Mouse (Mus musculus) heart, postnatal 0 days (tissue): Measurements from ENCODE around the gene Dennd1a. TPM values are rescaled to one million over a fixed set of nuclear protein-coding genes. Genes with fewer than 3 reads are reported as not detected.

Source experiments
- ATAC-seq: fragments of 200-750 bp; cut with Nextera tagmentation; 2 replicates; pipeline ENCODE4 v1.8.0; 2017; ENCODE audit warnings: low read depth, moderate number of reproducible peaks, moderate library complexity; ENCODE audit not compliant: insufficient read depth
- DNase-seq: peaks from one replicate; pipeline ENCODE4 v3.0.0-alpha.2; 2016; ENCODE audit warnings: low spot score
- H3K27ac ChIP-seq: fragments of 300-500 bp; sonication (generic); 2 replicates; pipeline ENCODE4 v1.5.1; 2014; ENCODE audit warnings: low read depth, mild to moderate bottlenecking
- H3K27me3 ChIP-seq: fragments of 300-500 bp; sonication (generic); 2 replicates; pipeline ENCODE4 v1.6.1; 2014; ENCODE audit warnings: low read length, mixed read lengths; ENCODE audit not compliant: control insufficient read depth, insufficient read depth
- H3K36me3 ChIP-seq: fragments of 300-500 bp; sonication (generic); replicated peaks from 2 replicates; pipeline ENCODE4 v1.6.1; 2014; ENCODE audit warnings: low read length, mixed read lengths; ENCODE audit not compliant: control insufficient read depth, insufficient read depth
- H3K4me1 ChIP-seq: fragments of 300-500 bp; sonication (generic); 2 replicates; pipeline ENCODE4 v1.6.1; 2014; ENCODE audit warnings: antibody characterized with exemption; ENCODE audit not compliant: control insufficient read depth, insufficient read depth
- H3K4me2 ChIP-seq: fragments of 300-500 bp; sonication (generic); 2 replicates; pipeline ENCODE4 v1.6.1; 2014; ENCODE audit warnings: low read depth, mild to moderate bottlenecking, low read length, moderate library complexity
- H3K4me3 ChIP-seq: fragments of 300-500 bp; sonication (generic); 2 replicates; pipeline ENCODE4 v1.5.1; 2014; ENCODE audit warnings: low read depth, low read length
- H3K9ac ChIP-seq: fragments of 300-500 bp; sonication (generic); replicated peaks from 2 replicates; pipeline ENCODE4 v1.6.1; 2014; ENCODE audit warnings: low read depth, low read length, mixed read lengths
- H3K9me3 ChIP-seq: fragments of 300-500 bp; sonication (generic); replicated peaks from 2 replicates; pipeline ENCODE4 v1.6.1; 2016; ENCODE audit warnings: low read length; ENCODE audit not compliant: control insufficient read depth
- CTCF ChIP-seq: IDR thresholded peaks from 2 replicates; pipeline ENCODE4 v1.5.1; 2016; ENCODE audit warnings: antibody characterized with exemption, control low read depth, low read depth
- EP300 ChIP-seq: IDR thresholded peaks from 2 replicates; pipeline ENCODE4 v1.6.1; 2016; ENCODE audit warnings: antibody characterized with exemption, low read depth
- WGBS: fragments of 180-500 bp; shearing (Covaris S2); extraction: QIAGEN DNeasy Blood & Tissue Kit; methylation state at CpG from one replicate; pipeline ENCODE4 v1.1.7; 2014; 5-methylcytosine and 5-hydroxymethylcytosine counted together
- polyA plus RNA-seq: library from polyadenylated mRNA; unstranded; fragments of >200 nt; fragmentation: Nextera tagmentation; extraction: Ambion mirVana; gene quantifications from 2 replicates; pipeline ENCODE4 v1.2.1, GENCODE M21; 2015
- total RNA-seq: library from RNA; depleted of rRNA; stranded (reverse); fragments of >200 nt; gene quantifications from 2 replicates; pipeline ENCODE4 v1.2.3, GENCODE M21; 2014; ENCODE audit warnings: low replicate concordance

Gene Dennd1a
- total and polyA plus RNA-seq, 2 experiments from 2014 or later: 5.7 to 15.8 TPM

- no peak overlapping the region for H3K9ac ChIP-seq
- no peak for DNase-seq
- H3K36me3 ChIP-seq: no peaks in the 10 kb centered on the region
- H3K27ac ChIP-seq: no peak overlapping the region
- H3K9me3 ChIP-seq: no peaks in the 10 kb centered on the region
- no peak overlapping the region for H3K4me3 ChIP-seq
- H3K27me3 ChIP-seq: no peaks in the 10 kb centered on the region
- H3K4me2 ChIP-seq: no peak overlapping the region
- no peak for ATAC-seq
- no peaks in the 10 kb centered on the region for H3K4me1 ChIP-seq
- 84% methylated on average over 4 of the region's 4 CpGs for WGBS
- TF ChIP-seq EP300: no peak
- TF ChIP-seq CTCF: no peak
These were observed 8.7 kb upstream of the Dennd1a start for GRCm38 (mm10) chr2:38295939-38296338.

DNA sequence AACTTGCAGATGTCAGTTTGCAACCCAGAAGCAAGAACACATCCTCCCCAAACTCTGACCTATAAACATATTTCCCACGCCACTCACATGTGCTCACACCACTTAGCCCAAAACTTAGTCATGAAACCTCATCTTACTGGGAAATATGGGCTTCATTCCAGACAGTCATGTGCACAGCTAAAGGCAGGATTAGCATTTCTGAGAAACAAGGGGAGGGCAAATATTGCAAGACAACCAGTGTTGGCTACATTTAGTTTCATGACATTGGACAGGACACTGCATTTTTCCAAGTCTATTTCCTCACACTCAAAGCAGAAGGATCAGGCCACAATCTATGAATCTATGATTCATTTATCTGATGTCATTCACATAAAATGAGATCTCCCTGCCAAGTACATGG is 4.3 kb upstream of the Dennd1a start:
- WGBS: 74% methylated on average over 1 of the region's 1 CpGs
- Histone ChIP-seq H3K4me2 (no peak overlapping the region), H3K9ac (no peak overlapping the region), H3K4me3 (no peak overlapping the region), H3K4me1 (peaks cover 7% of the 10 kb centered on the region; the same call in 1 of the 2 replicates), H3K9me3 (no peaks in the 10 kb centered on the region), H3K27me3 (no peaks in the 10 kb centered on the region), H3K36me3 (no peaks in the 10 kb centered on the region), H3K27ac (no peak overlapping the region)
- DNase-seq (no peak), ATAC-seq (no peak)
- TF ChIP-seq CTCF: no peak
- no peak for TF ChIP-seq EP300

GRCm38 (mm10) chr2:38288226-38288625 is 1.0 kb upstream of the Dennd1a start:
- Histone ChIP-seq H3K4me1 (peaks cover 25% of the 10 kb centered on the region), H3K27me3 (no peaks in the 10 kb centered on the region), H3K36me3 (no peaks in the 10 kb centered on the region), H3K9me3 (no peaks in the 10 kb centered on the region), H3K9ac (no peak overlapping the region), H3K27ac (no peak overlapping the region), H3K4me3 (no peak overlapping the region), H3K4me2 (no peak overlapping the region)
- DNase-seq: no peak
- WGBS: 59% methylated on average over 2 of the region's 2 CpGs
- ATAC-seq: no peak
- TF ChIP-seq CTCF: no peak
- no peak for TF ChIP-seq EP300

DNA sequence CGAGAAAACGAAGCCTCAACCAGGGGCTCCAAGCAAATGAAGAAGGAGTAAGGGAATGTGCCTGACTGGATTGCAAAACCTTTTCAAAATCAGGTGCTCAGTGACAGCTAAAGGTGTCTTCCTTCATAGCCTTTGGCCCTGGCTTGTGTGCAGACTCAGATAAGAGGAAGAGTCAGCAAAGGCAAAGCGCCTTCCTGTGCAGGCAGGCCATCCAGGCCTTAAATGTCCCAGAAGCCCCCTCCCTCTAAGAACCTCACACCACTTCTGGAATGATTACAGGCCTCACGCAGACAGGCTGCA is 807 bp downstream of the Dennd1a start:
- peak overlapping the region; percentile 93 for H3K27ac ChIP-seq
- no peaks in the 10 kb centered on the region for H3K9me3 ChIP-seq
- 10% methylated on average over 4 of the region's 4 CpGs for WGBS
- peak overlapping the region; percentile 79 for H3K4me2 ChIP-seq
- H3K9ac ChIP-seq: peak overlapping the region; percentile 85
- peaks cover 25% of the 10 kb centered on the region for H3K4me1 ChIP-seq
- TF ChIP-seq CTCF: no peak
- TF ChIP-seq EP300: no peak
- no peaks in the 10 kb centered on the region for H3K36me3 ChIP-seq
- ATAC-seq (no peak), DNase-seq (no peak)
- no peaks in the 10 kb centered on the region for H3K27me3 ChIP-seq
- H3K4me3 ChIP-seq: peak overlapping the region; percentile 80

GRCm38 (mm10) chr2:38285781-38286432 is 1.3 kb downstream of the Dennd1a start:
- H3K4me1 ChIP-seq: peaks cover 25% of the 10 kb centered on the region
- H3K9ac ChIP-seq: peak overlapping the region; percentile 85
- TF ChIP-seq CTCF (no peak), EP300 (no peak)
- no peaks in the 10 kb centered on the region for H3K9me3 ChIP-seq
- H3K36me3 ChIP-seq: no peaks in the 10 kb centered on the region
- no peaks in the 10 kb centered on the region for H3K27me3 ChIP-seq
- 71% methylated on average over 4 of the region's 4 CpGs for WGBS
- ATAC-seq (no peak), DNase-seq (no peak)
- H3K27ac ChIP-seq: no peak overlapping the region
- H3K4me3 ChIP-seq: peak overlapping the region; percentile 80
- H3K4me2 ChIP-seq: peak overlapping the region; percentile 79

DNA sequence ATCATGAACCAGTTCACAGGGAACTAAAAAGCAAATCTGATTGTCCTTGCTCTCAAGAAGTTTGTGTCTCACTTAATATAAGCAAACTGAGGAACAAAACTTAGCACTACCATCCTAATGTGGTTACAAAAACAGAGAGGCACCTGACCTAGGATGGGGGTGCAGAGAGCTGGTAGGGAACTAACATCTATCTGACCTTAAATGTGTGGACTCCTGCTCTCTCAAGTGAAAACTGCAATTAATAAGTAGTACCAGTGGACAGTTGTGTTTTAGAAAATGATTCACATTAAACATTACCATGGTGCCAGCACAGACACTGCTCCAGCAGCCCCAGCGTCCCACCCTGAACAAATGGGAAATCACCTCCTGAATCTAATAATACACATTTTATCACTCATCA is 3.2 kb downstream of the Dennd1a start:
- Histone ChIP-seq H3K36me3 (no peaks in the 10 kb centered on the region), H3K4me3 (no peak overlapping the region), H3K9ac (no peak overlapping the region), H3K27ac (no peak overlapping the region), H3K4me1 (peaks cover 25% of the 10 kb centered on the region), H3K9me3 (no peaks in the 10 kb centered on the region), H3K4me2 (no peak overlapping the region), H3K27me3 (no peaks in the 10 kb centered on the region)
- ATAC-seq: no peak
- no peak for DNase-seq
- TF ChIP-seq EP300: no peak
- TF ChIP-seq CTCF: no peak
- 87% methylated on average over 1 of the region's 1 CpGs for WGBS
